Mouse (Mus musculus) intestine, postnatal 0 days (tissue): Measurements from ENCODE around the gene Smad6. TPM values are rescaled to one million over a fixed set of nuclear protein-coding genes. Genes with fewer than 3 reads are reported as not detected.

Experiments used
- ATAC-seq: fragments of 200-750 bp; cut with Nextera tagmentation; 2 replicates; pipeline ENCODE4 v1.8.0; 2017; ENCODE audit warnings: mild to moderate bottlenecking, moderate TSS enrichment, moderate library complexity
- H3K27ac ChIP-seq: fragments of 300-500 bp; sonication (generic); 2 replicates; pipeline ENCODE4 v1.5.1; 2014; ENCODE audit warnings: mild to moderate bottlenecking, low read depth, low read length, moderate library complexity
- H3K27me3 ChIP-seq: fragments of 300-500 bp; sonication (generic); replicated peaks from 2 replicates; pipeline ENCODE4 v1.6.1; 2014; ENCODE audit warnings: low read length, mixed read lengths; ENCODE audit not compliant: control insufficient read depth, insufficient read depth
- H3K36me3 ChIP-seq: fragments of 300-500 bp; sonication (generic); 2 replicates; pipeline ENCODE4 v1.6.1; 2014; ENCODE audit warnings: mild to moderate bottlenecking, moderate library complexity; ENCODE audit not compliant: control insufficient read depth, insufficient read depth
- H3K4me1 ChIP-seq: fragments of 300-500 bp; sonication (generic); replicated peaks from 2 replicates; pipeline ENCODE4 v1.6.1; 2014; ENCODE audit warnings: antibody characterized with exemption, low read length, mixed read lengths; ENCODE audit not compliant: control insufficient read depth, insufficient read depth
- H3K4me2 ChIP-seq: fragments of 300-500 bp; sonication (generic); replicated peaks from 2 replicates; pipeline ENCODE4 v1.6.1; 2014; ENCODE audit warnings: low read depth, mild to moderate bottlenecking, moderate library complexity
- H3K4me3 ChIP-seq: fragments of 300-500 bp; sonication (generic); 2 replicates; pipeline ENCODE4 v1.5.1; 2014; ENCODE audit warnings: low read depth, low read length
- H3K9ac ChIP-seq: fragments of 300-500 bp; sonication (generic); 2 replicates; pipeline ENCODE4 v1.6.1; 2014; ENCODE audit warnings: mild to moderate bottlenecking, low read depth, low read length
- H3K9me3 ChIP-seq: fragments of 300-500 bp; sonication (generic); 2 replicates; pipeline ENCODE4 v1.6.1; 2016; ENCODE audit warnings: mixed run types; ENCODE audit not compliant: control insufficient read depth
- CTCF ChIP-seq: sonication (generic); IDR thresholded peaks from 2 replicates; pipeline ENCODE4 v1.5.1; 2016; ENCODE audit warnings: low read depth, mild to moderate bottlenecking, control low read depth, antibody characterized with exemption, moderate library complexity
- WGBS: fragments of 180-500 bp; shearing (Covaris S2); extraction: QIAGEN DNeasy Blood & Tissue Kit; methylation state at CpG from one replicate; pipeline ENCODE4 v1.1.7; 2014; 5-methylcytosine and 5-hydroxymethylcytosine counted together
- polyA plus RNA-seq: library from polyadenylated mRNA; unstranded; fragments of >200 nt; fragmentation: Nextera tagmentation; extraction: Ambion mirVana; gene quantifications from 2 replicates; pipeline ENCODE4 v1.2.1, GENCODE M21; 2015

Gene Smad6
- polyA plus RNA-seq, 1 experiment from 2014 or later = 6.1 TPM

GRCm38 (mm10) chr9:64019036-64019886 lies 2.6 kb downstream of the Smad6 start:
- TF ChIP-seq CTCF = no peak
- no peak for ATAC-seq
- peaks cover 13% of the 10 kb centered on the region; the same call in 1 of the 2 replicates for H3K4me1 ChIP-seq
- H3K9ac ChIP-seq = peak overlapping the region; percentile 94
- no peaks in the 10 kb centered on the region for H3K9me3 ChIP-seq
- H3K4me2 ChIP-seq = peak overlapping the region; percentile 89
- peak overlapping the region; percentile 96; the same call in 1 of the 2 replicates for H3K27ac ChIP-seq
- H3K27me3 ChIP-seq = no peaks in the 10 kb centered on the region
- H3K36me3 ChIP-seq = no peaks in the 10 kb centered on the region; the same call in 1 of the 2 replicates
- H3K4me3 ChIP-seq = peak overlapping the region; percentile 85
- WGBS = 9% methylated on average over 10 of the region's 10 CpGs

- H3K4me2 ChIP-seq = peak overlapping the region; percentile 89
- H3K36me3 ChIP-seq = peaks cover 1% of the 10 kb centered on the region; the same call in 1 of the 2 replicates
- no peaks in the 10 kb centered on the region for H3K9me3 ChIP-seq
- H3K4me3 ChIP-seq = peak overlapping the region; percentile 85
- ATAC-seq = peak; percentile 55
- 3% methylated on average over 23 of the region's 23 CpGs for WGBS
- peak overlapping the region; percentile 96 for H3K27ac ChIP-seq
- H3K4me1 ChIP-seq = peaks cover 13% of the 10 kb centered on the region; the same call in 1 of the 2 replicates
- H3K27me3 ChIP-seq = no peaks in the 10 kb centered on the region
- peak; percentile 18; the same call in 1 of the 2 replicates for TF ChIP-seq CTCF
- H3K9ac ChIP-seq = peak overlapping the region; percentile 94
These were observed 3.7 kb downstream of the Smad6 start for GRCm38 (mm10) chr9:64017861-64018793.

GRCm38 (mm10) chr9:64016648-64017400 lies 5.0 kb downstream of the Smad6 start:
- Histone ChIP-seq H3K9ac (peak overlapping the region; percentile 53; the same call in 1 of the 2 replicates), H3K4me2 (peak overlapping the region; percentile 89), H3K9me3 (no peaks in the 10 kb centered on the region), H3K4me1 (peaks cover 13% of the 10 kb centered on the region; the same call in 1 of the 2 replicates), H3K36me3 (peaks cover 9% of the 10 kb centered on the region), H3K27ac (peak overlapping the region; percentile 96), H3K4me3 (peak overlapping the region; percentile 85), H3K27me3 (no peaks in the 10 kb centered on the region)
- no peak for ATAC-seq
- WGBS = 6% methylated on average over 25 of the region's 25 CpGs
- TF ChIP-seq CTCF = peak; percentile 34

- Histone ChIP-seq H3K9ac (no peak overlapping the region), H3K4me2 (peak overlapping the region; percentile 89; the same call in 1 of the 2 replicates), H3K36me3 (peaks cover 17% of the 10 kb centered on the region), H3K27me3 (no peaks in the 10 kb centered on the region), H3K4me3 (no peak overlapping the region), H3K27ac (no peak overlapping the region), H3K4me1 (peaks cover 13% of the 10 kb centered on the region; the same call in 1 of the 2 replicates), H3K9me3 (no peaks in the 10 kb centered on the region)
- TF ChIP-seq CTCF = no peak
- no peak for ATAC-seq
- WGBS = 37% methylated on average over 7 of the region's 7 CpGs
These were observed 5.8 kb downstream of the Smad6 start for GRCm38 (mm10) chr9:64016092-64016491.

- no peak for TF ChIP-seq CTCF
- no peak overlapping the region for H3K4me3 ChIP-seq
- no peaks in the 10 kb centered on the region for H3K9me3 ChIP-seq
- ATAC-seq = no peak; the same call in 1 of the 2 replicates
- H3K27me3 ChIP-seq = no peaks in the 10 kb centered on the region
- WGBS = 43% methylated on average over 6 of the region's 6 CpGs
- peak overlapping the region; percentile 25 for H3K4me2 ChIP-seq
- H3K4me1 ChIP-seq = peaks cover 13% of the 10 kb centered on the region; the same call in 1 of the 2 replicates
- H3K36me3 ChIP-seq = peaks cover 28% of the 10 kb centered on the region
- peak overlapping the region; percentile 35 for H3K27ac ChIP-seq
- H3K9ac ChIP-seq = no peak overlapping the region
These were observed 7.1 kb downstream of the Smad6 start for GRCm38 (mm10) chr9:64014801-64015200.
